Mouse (Mus musculus) neural tube, embryonic 12.5 days (tissue): ENCODE measurements around the gene Gid8. TPM values are rescaled to one million over a fixed set of nuclear protein-coding genes. Genes with fewer than 3 reads are reported as not detected.
"Not testable (repeated sequence)": the region's sequence is repeated elsewhere in the genome, so short reads cannot be mapped to it uniquely, and the experiment has no call there.

Experiments
- ATAC-seq: fragments of 200-750 bp; cut with Nextera tagmentation; 2 replicates; pipeline ENCODE4 v1.8.0; 2017; ENCODE audit warnings: low read depth, mild to moderate bottlenecking, moderate TSS enrichment, moderate library complexity; ENCODE audit not compliant: low FRiP score
- H3K27ac ChIP-seq: fragments of 300-500 bp; sonication (generic); 2 replicates; pipeline ENCODE4 v1.5.1; 2016
- H3K27me3 ChIP-seq: fragments of 300-500 bp; sonication (generic); replicated peaks from 2 replicates; pipeline ENCODE4 v1.6.1; 2016; ENCODE audit warnings: mild to moderate bottlenecking
- H3K36me3 ChIP-seq: fragments of 300-500 bp; sonication (generic); 2 replicates; pipeline ENCODE4 v1.6.1; 2016; ENCODE audit warnings: mild to moderate bottlenecking
- H3K4me1 ChIP-seq: fragments of 300-500 bp; sonication (generic); 2 replicates; pipeline ENCODE4 v1.6.1; 2016
- H3K4me2 ChIP-seq: fragments of 300-500 bp; sonication (generic); replicated peaks from 2 replicates; pipeline ENCODE4 v1.6.1; 2016; ENCODE audit warnings: mild to moderate bottlenecking
- H3K4me3 ChIP-seq: fragments of 300-500 bp; sonication (generic); 2 replicates; pipeline ENCODE4 v1.5.1; 2016
- H3K9ac ChIP-seq: fragments of 300-500 bp; sonication (generic); 2 replicates; pipeline ENCODE4 v1.6.1; 2016; ENCODE audit warnings: mild to moderate bottlenecking
- H3K9me3 ChIP-seq: fragments of 300-500 bp; sonication (generic); 2 replicates; pipeline ENCODE4 v1.6.1; 2016; ENCODE audit warnings: mild to moderate bottlenecking
- WGBS: fragments of 180-500 bp; shearing (Covaris S2); methylation state at CpG from one replicate; pipeline ENCODE4 v1.1.7; 2016; 5-methylcytosine and 5-hydroxymethylcytosine counted together
- polyA plus RNA-seq: library from polyadenylated mRNA; unstranded; fragments of >200 nt; fragmentation: Nextera tagmentation; extraction: Ambion mirVana; gene quantifications from 2 replicates; pipeline ENCODE4 v1.2.1, GENCODE M21; 2016

The Gid8 gene
- polyA plus RNA-seq, 1 experiment from 2014 or later: 53.8 TPM

DNA sequence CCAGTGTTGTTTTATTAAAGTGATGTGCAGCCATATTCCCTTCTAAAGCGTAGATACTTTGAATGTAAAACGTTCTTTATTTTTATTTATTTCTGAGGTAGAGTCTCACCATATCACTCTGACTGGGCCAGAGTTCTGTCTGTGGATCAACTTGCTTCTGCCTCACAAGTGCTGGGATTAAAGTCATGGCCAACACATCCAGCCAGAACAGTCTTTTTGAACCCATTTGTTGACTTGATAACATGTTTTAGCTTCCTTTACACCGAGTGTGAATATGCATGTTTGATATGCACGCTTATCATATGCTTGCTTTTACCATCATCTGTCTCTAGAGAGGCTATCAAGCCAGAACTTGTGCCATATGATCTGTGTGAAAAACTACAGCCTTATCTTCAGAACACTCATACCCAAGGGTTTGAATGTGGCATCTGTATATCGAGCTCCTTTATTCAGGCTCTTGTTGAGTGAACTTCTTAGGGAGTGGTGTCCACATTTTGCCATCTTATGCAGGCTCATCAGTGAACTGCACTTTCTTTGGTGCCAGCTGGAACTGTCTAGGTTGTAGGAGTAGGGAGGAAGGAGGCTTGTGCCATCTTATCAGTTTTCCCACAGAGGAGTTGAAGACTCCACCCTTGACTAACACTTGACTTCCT lies 2.2 kb downstream of the Gid8 start:
- WGBS: 97% methylated on average over 5 of the region's 5 CpGs
- peaks cover 18% of the 10 kb centered on the region for H3K4me1 ChIP-seq
- no peaks in the 10 kb centered on the region for H3K9me3 ChIP-seq
- no peak overlapping the region for H3K4me3 ChIP-seq
- no peak overlapping the region for H3K4me2 ChIP-seq
- ATAC-seq: no peak
- H3K27me3 ChIP-seq: no peaks in the 10 kb centered on the region
- H3K9ac ChIP-seq: no peak overlapping the region
- H3K36me3 ChIP-seq: peaks cover 24% of the 10 kb centered on the region
- H3K27ac ChIP-seq: no peak overlapping the region

DNA sequence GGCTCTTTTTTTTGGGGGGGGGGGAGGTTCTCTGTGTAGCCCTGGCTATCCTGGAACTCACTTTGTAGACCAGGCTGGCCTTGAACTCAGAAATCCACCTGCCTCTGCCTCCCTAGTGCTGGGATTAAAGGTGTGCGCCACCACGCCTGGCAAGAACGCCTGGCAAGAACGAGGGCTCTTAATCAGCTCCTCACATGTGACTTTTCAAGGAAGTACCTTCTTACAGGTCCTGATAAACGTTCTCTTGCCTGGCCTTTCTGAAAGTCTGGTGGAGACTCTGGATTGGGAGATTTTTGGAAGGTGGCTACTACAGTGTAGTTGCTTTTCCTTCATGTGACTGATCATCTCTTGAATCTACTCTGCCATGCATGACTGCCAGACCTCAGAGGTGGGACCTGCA lies 12.8 kb downstream of the Gid8 start:
- not testable (repeated sequence) for H3K4me3 ChIP-seq, H3K9me3 ChIP-seq, ATAC-seq, H3K27me3 ChIP-seq, H3K27ac ChIP-seq, H3K4me1 ChIP-seq, H3K9ac ChIP-seq, H3K4me2 ChIP-seq
- peaks cover 58% of the 10 kb centered on the region for H3K36me3 ChIP-seq
- 97% methylated on average over 5 of the region's 5 CpGs for WGBS

DNA sequence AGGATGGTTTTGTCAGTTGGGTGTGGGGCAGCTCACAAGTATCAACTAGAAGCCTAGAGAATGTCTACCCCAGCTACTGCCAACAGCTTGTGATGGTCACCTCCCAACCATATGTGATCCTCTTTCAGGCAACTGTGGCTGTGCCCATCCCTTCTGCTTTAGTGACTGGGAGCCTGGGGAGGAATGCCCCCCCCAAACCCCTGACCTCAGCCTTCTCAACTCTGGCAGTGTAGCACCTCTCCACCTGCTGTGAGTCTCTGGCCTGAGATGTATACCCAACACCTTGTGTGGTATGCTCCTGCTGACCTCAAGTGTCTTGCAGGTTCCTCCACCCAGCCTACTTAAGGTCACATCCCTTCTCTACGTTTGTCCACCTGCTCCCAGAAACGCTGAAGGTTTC lies 13.9 kb downstream of the Gid8 start:
- H3K4me3 ChIP-seq: no peak overlapping the region
- no peak for ATAC-seq
- H3K27me3 ChIP-seq: peaks cover 2% of the 10 kb centered on the region; the same call in 1 of the 2 replicates
- no peak overlapping the region for H3K4me2 ChIP-seq
- WGBS: 72% methylated on average over 2 of the region's 2 CpGs
- H3K4me1 ChIP-seq: peaks cover 5% of the 10 kb centered on the region; the same call in 1 of the 2 replicates
- no peak overlapping the region for H3K27ac ChIP-seq
- H3K9me3 ChIP-seq: no peaks in the 10 kb centered on the region
- H3K36me3 ChIP-seq: peaks cover 49% of the 10 kb centered on the region
- H3K9ac ChIP-seq: no peak overlapping the region

DNA sequence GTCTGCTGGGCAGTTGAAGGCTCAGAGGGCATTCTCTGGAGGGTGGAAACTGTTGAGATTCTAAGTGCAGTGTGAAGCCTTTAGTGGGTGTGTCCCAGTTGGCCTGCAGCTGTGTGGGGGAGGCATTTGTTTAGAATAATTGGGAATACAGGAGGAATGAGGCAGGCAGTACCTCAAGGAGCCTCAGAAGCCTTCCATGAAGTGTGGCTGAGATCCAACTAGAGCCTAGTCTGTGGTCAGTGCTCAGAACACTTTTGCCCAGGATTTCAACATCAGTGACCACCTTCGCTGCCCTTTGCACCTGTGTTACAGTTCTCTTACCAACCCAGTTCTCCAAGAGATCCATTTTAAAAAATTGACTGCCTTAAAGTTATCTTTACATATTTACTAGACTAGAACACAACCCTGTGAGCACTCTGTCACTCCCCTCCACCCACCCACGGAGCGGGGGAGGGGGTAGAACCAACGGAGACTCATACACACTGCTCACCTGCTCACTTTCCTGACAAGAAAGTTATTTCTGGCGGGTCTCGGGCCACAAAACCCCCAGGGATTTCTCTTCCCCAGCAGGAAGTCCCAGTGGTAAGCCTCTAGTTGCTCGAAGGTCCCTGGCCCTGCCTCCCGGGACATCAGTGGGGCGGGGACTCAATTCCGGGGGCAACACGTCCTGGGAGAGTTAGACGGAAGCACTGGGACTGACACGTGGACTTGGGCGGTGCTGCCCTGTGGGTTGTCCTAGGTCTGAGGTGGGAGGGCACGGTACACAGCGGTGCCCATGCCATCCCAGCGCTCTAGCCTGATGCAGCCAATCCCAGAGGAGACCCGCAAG lies 14.9 kb downstream of the Gid8 start, which contains the start of gene Slc17a9:
Slc17a9 (plus strand) TSS at position 679 of the 829 bp plus-strand sequence.
- H3K9me3 ChIP-seq: no peaks in the 10 kb centered on the region
- H3K27me3 ChIP-seq: peaks cover 2% of the 10 kb centered on the region; the same call in 1 of the 2 replicates
- peaks cover 5% of the 10 kb centered on the region; the same call in 1 of the 2 replicates for H3K4me1 ChIP-seq
- ATAC-seq: no peak
- H3K4me2 ChIP-seq: no peak within 1 kb of the TSS
- H3K9ac ChIP-seq: no peak within 1 kb of the TSS
- peaks cover 41% of the 10 kb centered on the region for H3K36me3 ChIP-seq
- H3K27ac ChIP-seq: no peak within 1 kb of the TSS
- no peak within 1 kb of the TSS for H3K4me3 ChIP-seq
- 6% methylated on average over 18 of the region's 18 CpGs for WGBS

DNA sequence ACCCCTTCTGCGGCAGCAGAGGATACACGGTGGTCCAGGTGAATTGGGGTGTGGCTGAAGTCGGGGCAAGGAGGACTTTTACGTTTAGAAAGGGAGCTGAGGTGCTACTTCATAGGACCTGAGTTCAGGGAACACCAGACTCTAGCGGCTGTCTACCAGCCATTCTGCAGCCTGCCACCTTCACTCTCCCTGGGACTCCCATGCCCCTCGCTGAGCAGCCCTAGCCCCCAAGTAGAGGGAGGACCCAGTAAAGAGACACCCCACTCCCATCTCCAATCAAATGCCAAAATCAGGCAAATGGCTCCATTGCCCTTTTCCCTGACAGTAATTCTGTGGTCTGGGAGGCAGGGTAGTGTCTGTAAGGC lies 15.5 kb downstream of the Gid8 start:
- H3K4me3 ChIP-seq: no peak overlapping the region
- H3K4me2 ChIP-seq: no peak overlapping the region
- 11% methylated on average over 6 of the region's 6 CpGs for WGBS
- no peak overlapping the region for H3K9ac ChIP-seq
- no peak overlapping the region for H3K27ac ChIP-seq
- peaks cover 35% of the 10 kb centered on the region for H3K36me3 ChIP-seq
- H3K27me3 ChIP-seq: peaks cover 2% of the 10 kb centered on the region; the same call in 1 of the 2 replicates
- H3K4me1 ChIP-seq: peaks cover 5% of the 10 kb centered on the region; the same call in 1 of the 2 replicates
- no peak for ATAC-seq
- H3K9me3 ChIP-seq: no peaks in the 10 kb centered on the region

DNA sequence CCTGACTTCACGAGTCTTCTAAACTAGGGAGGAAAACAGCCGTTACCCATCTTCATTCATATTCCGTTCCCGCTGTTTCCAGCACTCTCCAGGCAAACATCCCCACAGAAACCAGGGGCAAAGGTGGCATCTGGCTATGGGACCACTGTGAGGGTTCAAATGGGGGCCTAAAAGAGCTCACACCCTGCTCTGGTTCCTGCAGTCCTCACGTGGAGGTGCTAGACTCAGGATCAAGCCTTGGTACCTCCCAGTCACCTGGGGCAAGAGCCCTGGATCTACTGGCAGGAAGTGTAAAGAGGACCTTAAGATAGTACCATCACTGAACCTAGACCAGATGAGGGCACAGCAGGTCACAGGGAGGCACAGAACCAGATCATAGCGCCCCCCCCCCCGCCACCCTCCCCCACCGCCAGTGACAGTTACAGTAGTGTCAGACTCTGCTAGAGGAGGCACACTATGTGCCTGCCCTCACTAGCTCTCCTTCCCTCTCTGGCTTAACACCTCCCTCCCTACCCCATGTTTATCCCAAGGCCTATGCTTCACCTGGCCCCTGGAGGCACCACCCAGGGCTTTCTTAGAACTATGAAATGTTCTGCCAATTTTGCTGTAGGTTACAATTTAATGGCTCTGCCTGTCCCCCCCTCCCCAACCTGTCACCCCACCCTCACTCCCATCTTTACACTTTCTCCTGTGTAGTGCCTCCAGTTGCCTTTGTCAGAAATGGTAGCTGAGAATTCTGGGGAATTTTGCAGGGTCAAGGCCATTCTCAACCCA lies 16.1 kb downstream of the Gid8 start:
- H3K9ac ChIP-seq: no peak overlapping the region
- 41% methylated on average over 7 of the region's 8 CpGs for WGBS
- no peak for ATAC-seq
- H3K27me3 ChIP-seq: peaks cover 2% of the 10 kb centered on the region; the same call in 1 of the 2 replicates
- H3K4me3 ChIP-seq: no peak overlapping the region
- peaks cover 29% of the 10 kb centered on the region for H3K36me3 ChIP-seq
- H3K4me2 ChIP-seq: no peak overlapping the region
- no peaks in the 10 kb centered on the region for H3K9me3 ChIP-seq
- no peak overlapping the region for H3K27ac ChIP-seq
- peaks cover 5% of the 10 kb centered on the region; the same call in 1 of the 2 replicates for H3K4me1 ChIP-seq

DNA sequence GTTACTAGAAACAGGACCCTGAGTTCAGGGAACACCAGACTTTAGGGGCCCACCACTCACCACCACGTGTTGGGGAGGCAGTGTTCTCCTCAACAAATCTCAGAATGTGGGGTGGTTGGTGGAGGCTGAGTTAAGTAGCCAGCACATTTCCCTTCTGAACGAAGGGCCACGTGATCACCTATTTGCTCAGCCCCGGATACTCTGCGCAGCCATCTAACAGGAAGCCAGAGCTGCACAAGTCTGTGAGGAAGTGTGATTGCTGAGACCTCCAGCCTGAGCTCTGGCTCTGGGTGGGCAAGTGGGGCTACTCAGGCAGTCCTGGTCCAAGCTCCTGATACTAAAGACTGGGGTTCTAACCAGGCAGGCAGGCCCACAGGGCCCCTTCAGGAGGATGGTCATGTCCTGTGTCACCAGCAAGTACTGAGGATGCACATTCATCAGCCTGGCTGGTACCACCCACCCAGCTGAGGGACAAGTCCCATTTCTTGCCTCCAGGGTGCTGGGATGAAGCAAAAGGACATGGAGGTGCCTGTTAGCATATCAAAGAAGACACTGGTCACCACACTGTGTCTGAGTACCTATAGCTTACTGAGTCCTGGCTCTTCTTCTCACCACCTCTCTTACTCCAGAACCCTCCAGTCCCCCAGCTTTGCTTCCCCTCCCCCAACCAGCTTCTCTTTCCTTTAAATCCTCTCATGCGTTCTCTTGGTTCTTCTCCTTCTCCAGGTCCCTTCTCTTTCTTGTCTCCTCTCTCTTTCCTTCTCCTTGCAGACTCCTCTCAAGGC lies 16.9 kb downstream of the Gid8 start:
- no peak for ATAC-seq
- H3K9me3 ChIP-seq: no peaks in the 10 kb centered on the region
- peaks cover 5% of the 10 kb centered on the region; the same call in 1 of the 2 replicates for H3K4me1 ChIP-seq
- H3K27ac ChIP-seq: no peak overlapping the region
- H3K27me3 ChIP-seq: peaks cover 2% of the 10 kb centered on the region; the same call in 1 of the 2 replicates
- no peak overlapping the region for H3K4me2 ChIP-seq
- H3K4me3 ChIP-seq: no peak overlapping the region
- H3K9ac ChIP-seq: no peak overlapping the region
- peaks cover 21% of the 10 kb centered on the region for H3K36me3 ChIP-seq
- WGBS: 73% methylated on average over 6 of the region's 6 CpGs

DNA sequence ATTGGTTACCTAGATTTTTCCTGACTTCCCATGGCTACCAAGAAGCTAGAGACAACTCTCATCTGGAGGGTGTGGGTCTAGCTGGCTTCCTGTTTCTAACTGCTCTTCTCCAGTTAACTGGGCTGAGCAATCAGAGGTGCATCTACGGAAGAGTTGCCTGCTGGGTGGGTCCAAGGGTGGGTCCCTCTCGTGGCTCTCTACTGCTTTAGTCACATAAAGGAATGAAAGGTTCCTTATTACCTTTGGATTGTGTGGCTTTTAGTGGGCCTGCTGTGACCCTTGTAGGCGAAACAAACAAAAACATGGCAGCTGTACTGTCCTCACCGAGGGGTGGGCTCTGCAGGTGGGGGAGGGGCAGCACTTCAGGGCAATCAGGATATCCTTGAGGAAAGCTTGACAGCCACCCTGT lies 17.7 kb downstream of the Gid8 start:
- no peaks in the 10 kb centered on the region for H3K9me3 ChIP-seq
- no peak overlapping the region for H3K9ac ChIP-seq
- no peak overlapping the region for H3K4me3 ChIP-seq
- H3K27me3 ChIP-seq: peaks cover 2% of the 10 kb centered on the region; the same call in 1 of the 2 replicates
- peaks cover 5% of the 10 kb centered on the region; the same call in 1 of the 2 replicates for H3K4me1 ChIP-seq
- 29% methylated on average over 4 of the region's 4 CpGs for WGBS
- no peak for ATAC-seq
- peaks cover 13% of the 10 kb centered on the region; the same call in 1 of the 2 replicates for H3K36me3 ChIP-seq
- no peak overlapping the region for H3K4me2 ChIP-seq
- no peak overlapping the region for H3K27ac ChIP-seq

DNA sequence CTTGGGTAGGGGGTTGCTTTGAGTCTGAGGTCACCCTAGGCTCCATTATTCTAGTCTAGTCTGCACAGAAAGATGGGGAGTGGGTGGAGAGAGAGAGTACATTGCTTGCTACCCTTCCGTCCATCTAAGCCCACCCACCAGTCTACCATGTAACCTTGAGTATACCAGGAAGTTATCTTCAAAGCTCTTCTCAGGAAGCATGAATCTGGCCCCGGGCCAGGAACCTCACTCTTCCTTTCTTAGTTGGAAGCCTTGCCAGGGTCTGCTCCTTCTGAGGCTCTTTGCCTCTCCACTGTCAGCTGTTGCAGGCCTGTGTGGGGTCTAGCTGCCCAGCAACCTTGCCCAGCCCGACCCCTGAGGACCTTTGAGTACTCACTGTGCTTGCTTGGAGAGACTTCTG lies 21.1 kb downstream of the Gid8 start:
- Histone ChIP-seq H3K4me3 (no peak overlapping the region), H3K9me3 (no peaks in the 10 kb centered on the region), H3K9ac (no peak overlapping the region), H3K36me3 (no peaks in the 10 kb centered on the region), H3K4me1 (no peaks in the 10 kb centered on the region), H3K4me2 (no peak overlapping the region), H3K27ac (no peak overlapping the region), H3K27me3 (0 out of 2 replicates have a peak, but pooled peaks cover under 1% of the 10 kb centered on the region)
- no peak for ATAC-seq
- WGBS: 79% methylated on average over 3 of the region's 3 CpGs

DNA sequence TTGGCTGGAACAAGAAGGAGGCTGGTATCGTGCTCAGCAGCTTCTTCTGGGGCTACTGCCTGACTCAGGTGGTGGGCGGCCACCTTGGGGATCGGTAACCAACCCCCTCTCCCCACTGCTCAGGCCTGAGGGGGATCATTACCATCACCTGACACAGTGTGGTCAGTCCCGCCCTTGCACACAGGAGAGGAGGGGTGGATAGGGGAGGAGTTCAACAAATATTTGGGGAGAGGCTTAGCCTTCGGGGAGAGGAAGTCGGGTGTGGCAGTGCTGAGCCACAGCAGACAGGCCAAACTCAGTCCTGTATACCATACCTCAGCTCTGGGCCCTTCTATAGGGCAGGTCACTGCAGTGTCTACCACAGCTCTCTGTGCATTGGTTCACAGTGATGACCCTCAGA lies 22.1 kb downstream of the Gid8 start:
- WGBS: 77% methylated on average over 6 of the region's 6 CpGs
- Histone ChIP-seq H3K9me3 (no peaks in the 10 kb centered on the region), H3K4me1 (no peaks in the 10 kb centered on the region), H3K4me2 (no peak overlapping the region), H3K36me3 (no peaks in the 10 kb centered on the region), H3K9ac (no peak overlapping the region), H3K4me3 (no peak overlapping the region), H3K27me3 (no peaks in the 10 kb centered on the region), H3K27ac (no peak overlapping the region)
- no peak for ATAC-seq

DNA sequence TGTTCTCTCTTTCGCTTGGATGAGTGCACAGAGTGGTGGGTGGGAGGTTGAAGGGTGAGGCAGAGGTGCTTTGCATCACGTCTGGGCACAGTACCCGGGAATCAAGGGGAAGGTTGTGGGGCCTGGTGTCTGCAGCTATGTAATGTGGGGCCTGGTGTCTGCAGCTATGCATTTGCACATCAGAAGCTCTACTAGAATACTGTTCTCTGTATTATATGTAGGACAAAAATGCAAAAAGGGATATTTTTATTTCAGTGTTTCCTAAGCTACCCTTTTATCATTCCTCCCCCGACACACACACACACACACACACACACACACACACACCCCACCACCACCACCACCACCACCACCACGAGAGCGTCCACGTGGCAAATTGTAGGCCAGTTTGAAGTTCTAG lies 25.3 kb downstream of the Gid8 start:
- ATAC-seq: no peak
- no peaks in the 10 kb centered on the region for H3K27me3 ChIP-seq
- H3K4me1 ChIP-seq: no peaks in the 10 kb centered on the region
- H3K36me3 ChIP-seq: no peaks in the 10 kb centered on the region
- no peaks in the 10 kb centered on the region for H3K9me3 ChIP-seq
- no peak overlapping the region for H3K4me2 ChIP-seq
- H3K9ac ChIP-seq: no peak overlapping the region
- no peak overlapping the region for H3K27ac ChIP-seq
- 83% methylated on average over 7 of the region's 7 CpGs for WGBS
- H3K4me3 ChIP-seq: no peak overlapping the region
